Mouse (Mus musculus) ovary, adult 18-20 months (tissue): ENCODE results near the gene Hspa1l.
"Not testable (repeated sequence)": the region's sequence is repeated elsewhere in the genome, so short reads cannot be mapped to it uniquely, and the experiment has no call there.

ENCODE experiments used
- DNase-seq: peaks from one replicate; pipeline ENCODE4 v3.0.0; 2022; ENCODE audit warnings: low spot score, mixed read lengths

Gene Hspa1l

DNA sequence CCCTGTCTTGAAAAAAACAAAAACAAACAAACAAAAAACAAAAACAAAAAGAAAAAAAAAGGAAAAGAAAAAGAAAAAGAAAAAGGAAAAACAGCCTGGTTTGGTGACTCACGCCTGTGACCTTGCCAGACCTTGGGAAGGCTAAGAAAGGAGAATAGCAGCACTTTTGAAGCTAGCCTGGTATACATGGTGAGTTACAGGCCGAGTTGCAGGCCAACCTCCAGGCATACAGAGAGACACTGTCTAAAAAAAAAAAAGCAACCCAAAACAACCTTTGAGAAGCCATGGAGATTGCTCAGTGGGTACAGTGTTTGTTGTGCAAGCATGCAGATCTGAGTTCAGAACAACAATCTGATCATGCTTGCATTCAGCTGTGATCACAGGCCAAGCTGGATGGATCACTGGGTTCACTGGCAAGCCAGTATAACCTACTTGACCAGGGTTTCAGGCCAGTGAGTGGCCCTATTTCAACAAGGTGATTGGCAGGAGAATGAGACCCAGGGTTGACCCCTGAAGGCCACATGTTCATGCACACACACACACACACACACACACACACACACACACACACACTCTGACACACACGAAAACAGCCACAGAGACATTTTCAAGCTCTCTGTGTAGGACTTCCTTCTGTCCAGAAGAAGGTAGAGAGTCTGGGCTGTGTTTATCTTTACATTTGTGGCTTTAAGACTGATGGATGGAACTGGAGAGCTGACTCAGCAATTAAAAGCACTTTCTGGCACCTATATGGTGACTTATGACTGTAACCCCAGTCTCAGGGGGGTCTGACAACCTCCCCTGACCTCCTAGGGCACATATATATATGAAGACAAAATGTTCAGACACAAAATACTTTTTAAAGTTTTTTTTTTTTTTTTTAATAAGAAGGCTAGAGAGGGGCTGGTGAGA lies 3.3 kb downstream of the Hspa1l start:
- DNase-seq, result no peak

DNA sequence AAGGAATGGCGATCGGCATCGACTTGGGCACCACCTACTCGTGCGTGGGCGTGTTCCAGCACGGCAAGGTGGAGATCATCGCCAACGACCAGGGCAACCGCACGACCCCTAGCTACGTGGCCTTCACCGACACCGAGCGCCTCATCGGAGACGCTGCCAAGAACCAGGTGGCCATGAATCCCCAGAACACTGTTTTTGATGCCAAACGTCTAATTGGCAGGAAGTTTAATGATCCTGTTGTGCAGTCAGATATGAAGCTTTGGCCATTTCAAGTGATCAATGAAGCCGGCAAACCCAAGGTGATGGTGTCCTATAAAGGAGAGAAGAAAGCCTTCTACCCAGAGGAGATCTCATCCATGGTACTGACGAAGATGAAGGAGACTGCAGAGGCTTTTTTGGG lies 4.5 kb downstream of the Hspa1l start:
- no peak for DNase-seq

DNA sequence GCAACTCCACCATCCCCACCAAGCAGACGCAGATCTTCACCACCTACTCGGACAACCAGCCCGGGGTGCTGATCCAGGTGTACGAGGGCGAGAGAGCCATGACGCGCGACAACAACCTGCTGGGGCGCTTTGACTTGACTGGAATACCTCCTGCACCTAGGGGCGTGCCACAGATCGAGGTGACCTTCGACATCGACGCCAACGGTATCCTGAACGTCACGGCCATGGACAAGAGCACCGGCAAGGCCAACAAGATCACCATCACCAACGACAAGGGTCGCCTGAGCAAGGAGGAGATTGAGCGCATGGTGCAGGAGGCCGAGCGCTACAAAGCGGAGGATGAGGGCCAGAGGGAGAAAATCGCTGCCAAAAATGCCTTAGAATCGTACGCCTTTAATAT lies 5.7 kb downstream of the Hspa1l start:
- no peak for DNase-seq

DNA sequence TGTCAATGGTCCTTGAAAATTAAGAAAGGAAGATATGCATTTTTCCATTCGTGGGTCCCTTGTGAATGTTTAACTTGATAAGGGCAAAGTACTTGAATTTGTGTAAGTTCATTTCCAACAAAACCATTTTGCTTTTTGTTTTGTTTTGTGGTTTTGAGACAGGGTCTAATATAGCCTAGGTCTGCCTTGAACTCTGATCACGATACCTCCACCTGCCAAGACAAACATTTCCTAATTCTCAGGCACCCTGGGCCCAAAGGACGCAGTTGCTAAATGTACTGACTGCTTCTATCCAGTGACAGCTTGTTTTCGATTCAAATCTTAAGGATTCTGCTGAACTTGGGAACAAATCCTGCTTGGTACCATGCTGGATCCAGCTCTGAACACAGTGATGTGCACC lies 7.1 kb downstream of the Hspa1l start:
- no peak for DNase-seq

DNA sequence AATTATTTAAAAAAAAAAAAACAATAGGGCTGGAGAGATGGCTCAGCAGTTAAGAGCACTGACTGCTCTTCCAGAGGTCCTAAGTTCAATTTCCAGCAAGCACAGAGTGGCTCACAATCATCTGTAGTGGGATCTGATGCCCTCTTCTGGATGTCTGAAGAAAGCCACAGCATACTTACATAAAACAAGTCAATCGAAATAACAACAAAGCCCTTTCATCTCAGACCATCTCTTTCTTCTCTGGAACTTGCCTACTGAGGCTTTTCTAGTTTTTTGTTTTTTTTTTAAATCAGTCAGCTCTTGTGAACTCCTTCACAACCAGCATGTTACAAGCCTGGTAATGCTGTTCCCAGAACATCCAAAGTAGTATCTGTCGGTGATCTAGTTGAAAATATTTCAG lies 8.2 kb downstream of the Hspa1l start:
- DNase-seq, result no peak

DNA sequence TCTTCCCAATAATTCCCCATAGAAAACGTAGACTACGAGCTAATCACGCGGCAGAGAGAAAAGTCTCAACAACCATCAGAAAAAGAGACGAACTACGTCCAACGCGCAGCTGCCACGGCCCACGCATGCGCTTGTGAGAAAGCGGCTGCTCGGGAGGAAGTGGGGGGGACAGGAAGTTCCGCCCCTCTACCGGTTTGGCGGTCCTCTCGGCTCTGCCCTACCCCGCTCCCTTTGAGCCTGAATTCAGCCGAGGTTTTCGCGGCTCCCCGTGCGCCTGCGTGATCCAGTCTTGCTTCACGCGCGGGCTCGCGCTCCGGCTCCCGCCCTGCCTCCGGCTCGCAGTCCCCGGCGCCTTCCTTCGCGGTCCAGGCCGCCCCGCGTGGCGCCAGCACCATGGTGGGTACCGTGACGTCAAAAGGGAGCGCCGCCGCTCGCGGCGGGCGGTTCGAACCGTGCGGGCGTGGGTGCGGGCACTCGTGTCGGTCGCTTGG lies 9.2 kb downstream of the Hspa1l start, which contains the start of gene Lsm2:
Gene Lsm2 (plus strand): TSS at position 173 of the 491 bp plus-strand sequence.
- DNase-seq, result peak; percentile 87

DNA sequence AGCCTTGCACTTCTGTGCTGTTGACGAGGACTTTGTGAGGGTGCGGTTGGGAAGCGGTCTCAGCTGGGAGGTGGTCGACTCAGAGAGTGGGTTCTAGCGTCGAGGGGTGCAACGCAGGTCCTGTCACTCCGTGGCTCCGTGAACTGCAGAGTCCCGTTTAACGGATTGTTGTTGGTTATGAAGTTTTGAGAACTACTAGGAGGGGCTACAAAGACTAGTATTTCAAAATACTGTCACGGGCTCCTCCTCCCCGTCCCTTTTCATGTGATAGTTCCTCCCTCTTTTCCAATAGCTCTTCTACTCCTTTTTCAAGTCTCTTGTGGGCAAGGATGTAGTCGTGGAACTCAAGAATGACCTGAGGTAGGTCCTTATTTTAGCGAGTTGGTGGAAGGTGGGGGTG lies 9.8 kb downstream of the Hspa1l start:
- DNase-seq, result no peak

DNA sequence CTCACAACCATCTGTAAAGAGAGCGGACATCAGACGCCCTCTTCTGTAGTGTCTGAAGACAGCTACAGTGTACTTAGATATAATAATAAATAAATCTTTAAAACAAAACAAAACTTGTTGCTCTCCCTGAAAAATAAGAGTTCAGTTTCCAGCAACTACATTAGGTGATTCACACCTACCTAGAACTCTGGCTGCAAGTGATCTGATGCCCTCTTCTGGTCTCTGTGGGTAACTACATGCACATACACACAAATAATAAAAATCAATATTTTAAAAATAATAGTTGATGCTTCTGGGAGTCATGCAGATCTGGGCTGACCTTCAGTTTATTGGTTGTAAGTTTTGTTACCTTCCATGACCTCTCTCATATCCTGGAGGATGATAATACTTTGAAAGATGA lies 11.7 kb downstream of the Hspa1l start:
- no peak for DNase-seq

DNA sequence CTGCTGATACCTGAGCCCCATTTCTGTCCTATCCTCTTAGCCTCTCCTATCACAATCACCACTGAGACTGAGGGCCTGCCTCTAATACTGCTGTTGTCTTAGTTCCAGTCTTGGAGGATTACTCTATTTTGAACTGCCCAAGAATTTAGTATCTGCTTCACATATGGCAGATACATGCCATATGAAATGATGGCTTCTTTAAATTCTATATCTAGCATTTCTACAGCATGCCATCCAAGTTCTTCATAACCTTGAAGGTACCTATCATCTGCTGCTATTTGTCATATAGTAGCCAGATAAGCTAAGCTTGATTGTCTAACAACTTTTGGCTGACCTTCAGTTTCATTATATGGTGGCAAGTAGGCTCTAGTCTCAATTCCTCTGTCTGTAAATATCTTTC lies 22.2 kb downstream of the Hspa1l start:
- DNase-seq, result no peak

DNA sequence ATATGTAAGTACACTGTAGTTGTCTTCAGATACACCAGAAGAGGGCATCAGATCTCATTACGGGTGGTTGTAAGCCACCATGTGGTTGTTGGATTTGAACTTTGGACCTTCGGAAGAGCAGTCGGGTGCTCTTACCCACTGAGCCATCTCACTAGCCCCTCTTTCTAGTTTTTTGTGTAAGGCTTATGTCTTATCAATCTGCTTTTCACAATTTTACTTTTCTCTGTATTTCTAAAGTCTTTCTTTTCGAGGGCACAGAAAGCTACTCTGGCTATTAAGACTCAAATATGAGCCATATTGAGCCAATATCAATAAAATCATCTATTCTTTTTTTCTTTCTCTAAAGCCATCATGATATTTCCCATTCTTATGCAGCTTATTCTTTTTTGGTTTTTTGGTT lies 22.7 kb downstream of the Hspa1l start:
- DNase-seq, result not testable (repeated sequence)

DNA sequence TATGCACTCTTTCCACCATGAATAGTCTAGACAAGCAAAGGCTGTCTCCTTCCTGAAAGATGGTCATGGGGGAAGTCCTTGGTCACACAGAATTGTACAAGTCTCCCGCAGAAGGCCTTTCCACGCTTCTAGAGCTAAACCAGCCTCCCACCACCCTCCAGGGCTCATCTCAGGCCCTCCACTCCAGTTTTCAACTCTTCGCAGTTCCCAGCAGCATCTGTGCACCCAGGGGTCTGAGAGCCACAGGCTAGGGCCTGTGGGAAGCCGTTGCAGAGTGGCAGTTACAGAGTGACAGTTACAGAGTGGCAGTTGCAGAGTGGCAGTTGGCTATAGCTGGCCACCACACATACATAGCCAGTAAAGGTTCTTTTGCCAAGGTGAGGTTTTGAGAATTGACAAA lies 23.4 kb downstream of the Hspa1l start:
- not testable (repeated sequence) for DNase-seq

DNA sequence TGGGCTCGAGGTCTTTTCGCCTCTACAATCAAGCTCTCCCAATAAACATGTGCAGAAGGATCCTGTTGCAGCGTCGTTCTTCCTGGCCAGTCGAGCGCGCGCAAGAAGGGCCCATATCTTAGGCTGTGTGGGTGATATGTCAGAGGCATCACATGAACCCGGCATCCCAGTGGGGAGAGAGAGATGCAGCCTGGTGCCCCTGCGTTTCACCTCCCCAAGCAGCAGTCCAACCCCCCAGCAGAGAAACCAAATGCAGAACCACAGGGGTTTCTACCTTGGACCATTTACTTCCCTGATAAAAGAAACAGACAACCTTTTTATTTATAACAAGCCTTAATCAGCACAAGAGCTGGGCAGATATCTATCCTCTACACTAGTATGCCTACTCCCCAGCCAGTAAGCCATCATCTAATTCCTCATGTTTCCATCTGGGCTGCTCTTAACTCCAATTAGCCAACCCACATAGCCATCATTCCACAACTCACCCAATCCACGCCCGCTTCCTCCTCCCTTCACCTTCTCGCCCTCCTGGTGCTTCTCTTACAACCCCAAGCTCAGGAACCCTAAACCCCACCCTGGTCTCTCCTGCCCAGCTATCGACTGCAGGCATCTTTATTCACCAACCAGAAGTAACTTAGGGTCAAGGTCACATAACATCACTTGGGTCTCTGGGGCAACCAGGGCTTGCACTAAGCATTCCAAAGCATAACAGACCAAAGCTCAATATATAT lies 24.1 kb downstream of the Hspa1l start:
- no peak for DNase-seq

DNA sequence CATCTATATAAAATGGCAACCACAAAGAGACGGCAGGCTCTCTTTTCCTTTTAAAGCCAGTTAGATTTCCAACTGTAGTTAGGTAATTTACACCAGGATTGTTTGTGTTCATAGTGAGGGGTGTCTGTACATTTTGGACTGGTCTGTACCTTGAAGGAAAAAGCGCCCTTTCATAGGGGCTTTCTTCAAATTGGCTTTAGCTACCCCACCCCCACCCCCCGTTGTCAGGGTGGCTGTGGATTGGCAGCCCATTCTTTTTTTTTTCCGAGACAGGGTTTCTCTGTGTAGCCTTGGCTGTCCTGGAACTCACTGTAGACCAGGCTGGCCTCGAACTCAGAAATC lies 24.6 kb downstream of the Hspa1l start:
- no peak for DNase-seq

DNA sequence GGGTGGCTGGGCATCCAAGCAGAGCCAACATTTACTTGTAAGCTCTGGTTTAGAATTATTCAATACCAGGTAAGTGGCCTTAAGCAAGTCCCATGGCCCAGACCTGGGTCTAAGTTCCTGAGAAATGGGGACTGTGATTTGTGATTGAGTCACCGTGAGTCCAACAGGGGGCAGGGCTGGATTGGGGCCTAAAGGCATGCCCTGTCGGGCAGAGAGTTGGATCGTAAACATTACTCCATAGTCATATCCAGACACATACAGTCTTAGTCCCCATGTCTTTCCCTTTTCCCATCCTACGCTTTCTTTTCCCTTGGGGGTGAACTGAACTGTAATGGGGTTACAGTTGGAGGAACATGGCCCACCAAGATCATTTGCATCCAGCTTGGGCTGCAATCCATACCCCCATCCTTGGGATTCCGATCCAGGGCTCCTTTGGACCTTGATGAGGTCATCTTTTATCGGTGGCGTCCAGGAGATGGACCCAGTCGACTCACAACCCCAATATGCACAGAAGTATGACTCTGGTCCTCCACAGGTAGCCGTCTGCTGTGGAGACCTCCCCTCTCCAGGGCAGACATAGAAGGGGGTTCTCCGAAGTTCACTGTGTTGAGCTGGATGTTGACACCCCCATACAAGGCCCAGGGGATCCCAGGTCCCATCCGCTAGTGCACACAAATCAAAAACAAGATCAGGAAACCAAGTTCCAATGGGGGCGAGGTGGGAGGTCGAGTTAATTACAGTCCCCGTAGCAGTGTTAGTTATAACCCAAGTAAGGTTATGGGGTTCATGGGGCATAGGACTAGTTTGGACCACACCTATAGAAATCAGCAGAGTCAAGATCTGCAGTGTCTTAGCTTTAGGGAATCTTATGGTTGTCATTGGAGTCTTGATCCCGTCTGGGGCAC lies 26.3 kb downstream of the Hspa1l start:
- no peak for DNase-seq

DNA sequence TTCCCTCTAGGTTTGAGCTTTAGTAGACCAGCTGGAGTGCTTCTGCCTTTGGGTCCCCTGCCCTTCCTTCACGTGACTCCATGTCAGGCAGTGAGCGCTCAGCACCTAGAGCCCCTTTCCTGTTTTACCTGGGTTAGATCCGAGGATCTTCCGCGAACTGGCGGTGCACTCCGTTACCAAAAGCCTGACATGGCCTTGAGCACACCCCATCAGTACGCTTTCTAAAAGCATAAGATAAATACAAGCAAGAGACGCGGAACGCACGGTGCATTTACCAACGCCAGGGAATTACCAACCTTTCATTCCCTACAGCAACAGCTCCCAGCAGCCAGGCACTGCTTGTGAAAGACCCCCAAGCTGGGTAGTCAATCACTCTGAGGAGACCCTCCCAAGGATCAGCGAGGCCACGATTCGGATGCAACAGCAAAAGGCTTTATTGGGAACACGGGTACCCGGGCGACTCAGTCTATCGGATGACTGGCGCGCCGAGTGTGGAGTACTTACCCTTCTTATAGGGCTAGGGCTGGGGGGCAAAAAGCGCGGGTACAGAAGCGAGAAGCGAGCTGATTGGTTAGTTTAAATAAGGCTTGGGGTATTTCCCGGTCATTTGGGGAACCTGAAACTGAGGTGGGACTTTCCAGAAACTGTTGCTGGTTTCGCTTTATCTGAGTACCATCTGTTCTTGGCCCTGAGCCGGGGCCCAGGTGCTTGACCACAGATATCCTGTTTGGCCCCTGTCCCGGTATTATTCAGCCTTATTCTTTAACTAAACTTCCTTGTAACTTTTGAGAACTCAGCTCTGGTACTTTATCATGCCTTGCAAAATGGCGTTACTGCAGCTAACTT lies 27.6 kb downstream of the Hspa1l start:
- DNase-seq, result not testable (repeated sequence)

DNA sequence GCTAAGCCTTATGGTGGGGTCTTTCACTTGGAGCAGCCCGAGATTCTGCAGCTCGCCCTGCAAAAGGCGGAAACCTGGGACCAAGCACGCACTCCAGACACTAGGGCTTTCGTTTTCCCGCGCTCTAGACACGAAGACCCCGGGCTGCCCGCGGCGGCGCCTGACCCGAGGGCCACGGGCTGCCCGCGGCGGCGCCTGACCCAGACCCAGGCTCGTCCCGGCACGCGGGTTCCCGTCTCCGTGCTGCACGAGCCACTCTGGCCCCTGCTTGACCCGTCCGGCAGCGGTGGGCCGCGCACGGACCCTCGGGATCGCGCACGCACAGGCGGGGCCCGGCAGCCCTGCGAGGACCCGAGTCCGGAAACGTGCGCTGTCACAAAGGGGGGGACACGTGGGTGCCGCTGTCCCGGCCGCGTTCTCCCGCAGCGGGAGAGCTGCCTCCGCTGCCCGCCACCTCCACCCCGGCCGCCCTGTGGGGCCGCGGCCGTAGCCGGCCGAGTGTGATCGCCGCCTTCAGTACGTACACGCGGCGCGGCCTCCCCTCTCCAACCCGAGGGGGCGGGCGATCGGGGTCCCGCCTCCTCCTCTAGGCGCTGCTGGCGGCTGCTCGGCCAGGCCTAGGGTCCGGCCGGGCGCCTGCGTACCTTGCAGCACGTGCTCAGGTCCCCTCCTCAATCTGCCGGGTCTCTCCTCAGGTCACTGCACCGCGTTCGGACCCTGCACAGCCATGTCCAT lies 28.4 kb downstream of the Hspa1l start, which contains the start of gene Vars:
Gene Vars (plus strand): TSS at position 271 of the 735 bp plus-strand sequence.
- peak; percentile 86 for DNase-seq

DNA sequence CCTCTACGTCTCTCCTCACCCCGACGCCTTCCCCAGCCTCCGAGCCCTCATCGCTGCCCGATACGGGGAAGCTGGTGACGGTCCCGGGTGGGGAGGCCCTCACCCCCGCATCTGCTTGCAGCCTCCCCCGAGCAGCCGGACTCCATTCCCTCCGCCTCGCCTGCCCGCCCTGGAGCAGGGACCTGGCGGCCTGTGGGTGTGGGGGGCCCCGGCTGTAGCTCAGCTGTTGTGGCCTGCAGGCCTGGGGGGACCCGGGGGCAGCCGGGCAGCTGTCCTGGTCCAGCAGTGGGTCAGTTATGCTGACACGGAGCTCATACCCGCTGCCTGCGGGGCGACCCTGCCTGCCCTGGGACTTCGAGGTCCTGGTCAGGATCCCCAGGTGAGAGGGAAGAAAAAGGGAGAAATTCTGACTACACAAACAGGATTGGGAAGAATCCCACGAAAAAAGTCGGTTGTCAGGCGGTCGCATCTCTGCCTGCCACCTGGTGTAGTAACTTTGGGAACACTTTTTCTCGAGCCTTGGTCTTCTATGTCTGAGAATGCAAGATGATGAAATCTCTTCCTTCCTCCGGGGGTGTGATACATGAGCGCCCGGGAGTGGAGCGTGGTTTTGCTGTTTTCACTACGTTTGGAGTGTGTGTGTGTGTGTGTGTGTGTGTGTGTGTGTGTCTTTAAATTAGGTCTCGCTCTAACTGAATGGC lies 29.1 kb downstream of the Hspa1l start:
- DNase-seq, result no peak

DNA sequence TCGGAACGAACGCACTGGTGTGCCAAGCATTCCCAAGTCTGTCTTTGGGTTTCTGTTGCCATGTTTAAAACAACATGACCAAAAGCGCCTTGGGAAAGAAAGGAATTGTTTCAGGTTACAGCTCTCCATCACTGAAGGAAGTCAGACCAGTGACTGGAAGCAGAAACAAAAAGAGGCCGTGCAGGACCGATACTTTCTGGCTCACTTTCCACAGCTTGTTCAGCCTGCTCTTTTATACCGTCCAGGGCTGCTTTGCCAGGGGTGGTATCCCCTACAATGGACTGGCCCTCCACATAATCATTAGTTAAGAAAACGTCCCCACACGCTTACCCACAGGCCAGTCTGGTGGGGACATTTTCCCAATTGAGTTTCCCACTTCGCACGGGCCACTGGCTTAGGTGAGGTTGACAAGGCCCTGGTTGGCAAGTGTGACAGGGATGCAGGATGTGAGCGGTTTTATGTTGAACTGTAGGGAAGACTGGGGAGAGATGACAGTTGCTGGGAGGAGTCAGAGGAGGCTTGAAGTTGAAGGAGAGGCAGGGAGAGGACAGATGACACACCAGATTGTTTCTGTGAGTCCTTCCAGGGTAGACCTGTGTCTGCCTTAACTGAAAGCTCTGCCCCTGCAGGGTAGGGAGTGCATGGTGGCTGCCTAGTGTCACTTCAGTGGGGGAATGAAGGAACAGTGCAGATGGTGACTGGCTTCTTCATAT lies 29.8 kb downstream of the Hspa1l start:
- DNase-seq, result no peak
